In the genomic region with DNA sequence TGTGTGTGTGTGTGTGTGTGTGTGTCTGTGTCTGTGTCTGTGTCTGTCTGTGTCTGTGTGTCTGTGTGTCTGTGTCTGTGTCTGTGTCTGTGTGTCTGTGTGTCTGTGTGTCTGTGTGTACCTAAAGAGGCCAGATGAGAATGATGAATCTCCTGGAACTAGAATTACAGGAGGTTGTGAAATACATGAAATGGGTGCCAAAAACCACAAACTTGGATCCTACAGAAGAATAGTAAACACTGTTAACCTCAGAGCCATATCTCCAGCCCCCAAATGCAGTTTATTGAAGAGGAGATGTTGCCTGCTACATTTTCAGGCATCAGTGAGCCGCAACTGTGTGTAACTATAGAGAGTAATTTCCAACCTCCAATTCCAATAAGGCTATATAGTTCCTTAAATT, we compare ENCODE assay signal across 20 mouse cellular contexts. TPM values are rescaled to one million over a fixed set of nuclear protein-coding genes. Genes with fewer than 3 reads are reported as not detected.
"Had no signal": no experiment of that assay in that cellular context is flagged by ENCODE, and none has a peak within 500 bp of the region (broad histone marks: within the 10 kb centered on the region; RNA-seq: fewer than 3 reads in every experiment).

No protein-coding gene starts in this region.

- H3K4me3 ChIP-seq: limb, embryonic 13.5 days; liver, embryonic 15.5 days; lung, embryonic 15.5 days; midbrain, embryonic 10.5 days; neural tube, embryonic 13.5 days had no signal

- H3K4me1 ChIP-seq: limb, embryonic 13.5 days; liver, embryonic 15.5 days; lung, embryonic 15.5 days; midbrain, embryonic 10.5 days; neural tube, embryonic 13.5 days had no signal

- H3K36me3 ChIP-seq: limb, embryonic 13.5 days; liver, embryonic 15.5 days; lung, embryonic 15.5 days; midbrain, embryonic 10.5 days; neural tube, embryonic 13.5 days had no signal

- H3K27ac ChIP-seq: kidney, postnatal 0 days; limb, embryonic 13.5 days; liver, embryonic 15.5 days; lung, embryonic 15.5 days; midbrain, embryonic 10.5 days; neural tube, embryonic 13.5 days had no signal

- H3K9me3 ChIP-seq: limb, embryonic 13.5 days; liver, embryonic 15.5 days; lung, embryonic 15.5 days; midbrain, embryonic 10.5 days; neural tube, embryonic 13.5 days had no signal

- H3K27me3 ChIP-seq: limb, embryonic 13.5 days; liver, embryonic 15.5 days; lung, embryonic 15.5 days; neural tube, embryonic 13.5 days had no signal

- DNase-seq: kidney, adult 8-10 months; kidney, postnatal 36 days; layer of hippocampus, adult 9-11 months; left cerebral cortex, postnatal 4 days; lung, postnatal 4 days; midbrain, embryonic 14.5 days; retina, postnatal 1 day; right cerebral cortex, postnatal 4 days; spleen, adult 18-20 months; thymus, adult 18-20 months; thymus, postnatal 14 days had no signal

- H3K9ac ChIP-seq: limb, embryonic 13.5 days; liver, embryonic 15.5 days; lung, embryonic 15.5 days; neural tube, embryonic 13.5 days had no signal

- H3K4me2 ChIP-seq: limb, embryonic 13.5 days; liver, embryonic 11.5 days; liver, embryonic 15.5 days; lung, embryonic 15.5 days; neural tube, embryonic 13.5 days had no signal

RNA-seq across cellular contexts. Expression of a gene that starts 34.8 kb away (rescaled TPM):
- total RNA-seq: megakaryocyte, adult 5-6 weeks; monocyte, adult 5-6 weeks had no signal
